ENCODE assay signal across 14 mouse cellular contexts in the genomic region with DNA sequence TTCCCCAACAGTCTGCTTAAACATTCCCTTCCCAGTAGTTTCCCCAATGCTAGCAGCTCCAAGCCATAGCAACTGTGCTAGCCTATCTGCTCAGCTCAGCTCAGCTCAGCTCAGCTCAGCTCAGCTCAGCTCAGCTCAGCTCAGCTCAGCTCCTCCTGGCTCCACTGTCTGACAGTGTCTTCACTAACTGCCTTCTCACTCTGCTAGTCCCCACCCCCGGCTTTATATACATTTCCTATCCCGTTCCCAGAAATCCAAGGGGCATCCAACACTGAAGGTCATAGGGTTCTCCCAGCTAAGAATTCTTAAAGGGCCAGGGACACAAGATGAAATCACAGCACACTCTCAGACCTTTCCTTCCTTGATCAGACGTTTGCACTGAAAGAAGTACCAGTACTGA. TPM values are rescaled to one million over a fixed set of nuclear protein-coding genes. Genes with fewer than 3 reads are reported as not detected.
DNase-seq lines count a peak whose midpoint lies in the region; TF ChIP-seq lines count a peak whose summit lies in the region.
"Had no signal": no experiment of that assay in that cellular context is flagged by ENCODE, and none has a peak within 500 bp of the region (broad histone marks: within the 10 kb centered on the region; RNA-seq: fewer than 3 reads in every experiment).

No protein-coding gene starts in this region.

- TF ChIP-seq POLR2A in cortical plate, adult 2 months (IDR thresholded peaks at IDR 0.05; ENCODE audit: extremely low read depth, insufficient read depth, low read length) = 0 out of 2 replicates have a peak, but pooled peaks have one; percentile 45

- H3K27ac ChIP-seq in cortical plate, adult 2 months (ENCODE audit: insufficient read depth, low read length) = no peak overlapping the region
- H3K27ac ChIP-seq: hindbrain, embryonic 12.5 days; limb, embryonic 13.5 days had no signal

- H3K4me3 ChIP-seq in cortical plate, adult 2 months (ENCODE audit: insufficient read depth, low read length) = peak overlapping the region; percentile 16; the same call in 1 of the 2 replicates
- H3K4me3 ChIP-seq: erythroblast, embryonic 14.5 days; hindbrain, embryonic 12.5 days; limb, embryonic 13.5 days had no signal

- TF ChIP-seq CTCF in cortical plate, adult 2 months (IDR thresholded peaks at IDR 0.05; ENCODE audit: extremely low read depth, insufficient read depth, low read length) = no peak

- peaks cover 6% of the 10 kb centered on the region for H3K4me1 ChIP-seq in cortical plate, adult 2 months (ENCODE audit: control insufficient read depth, insufficient read depth, low read length)

- DNase-seq in adrenal gland, postnatal 25 days = peak; percentile 20
- DNase-seq in adrenal gland, adult 2 months = no peak
- DNase-seq in kidney, adult 11 months = peak; percentile 16
- no peak for DNase-seq in kidney, postnatal 10 days
- DNase-seq in kidney, postnatal 36 days = peak; percentile 24 to 26
- no peak for DNase-seq in thymus, postnatal 0 days (ENCODE audit: low spot score)
- no peak for DNase-seq in thymus, postnatal 4 days
- DNase-seq: cerebellum, adult 9-11 months; lung, postnatal 4 days; right cerebral cortex, postnatal 4 days had no signal

RNA-seq across cellular contexts. Expression of a gene that starts 2.2 kb away (rescaled TPM):
- total RNA-seq in adrenal gland, postnatal 25 days (2021) = 35.1 and 38.5 TPM in 2 replicates
- total RNA-seq in adrenal gland, adult 2 months (2021) = 10 to 100 TPM; 24.4 to 25.8 TPM
- 18.9 and 23.8 TPM in 2 replicates for polyA plus RNA-seq in adrenal gland, adult 2 months (2012; rRNA removed)
- 16.4 and 18.5 TPM in 2 replicates for polyA plus RNA-seq in cortical plate, adult 2 months (2012; rRNA removed)
- polyA plus RNA-seq in thymus, postnatal 0 days (2015; fragmentation: Nextera tagmentation; extraction: Ambion mirVana) = 12.4 and 12.8 TPM in 2 replicates

RNA-seq across cellular contexts. Expression of a gene that starts 2.3 kb away (rescaled TPM):
- 22.9 and 23.2 TPM in 2 replicates for total RNA-seq in adrenal gland, postnatal 25 days (2021)
- 10 to 100 TPM; 19.8 to 20.1 TPM for total RNA-seq in adrenal gland, adult 2 months (2021)
- polyA plus RNA-seq in adrenal gland, adult 2 months (2012; rRNA removed) = 15.2 and 16.8 TPM in 2 replicates
- polyA plus RNA-seq in cortical plate, adult 2 months (2012; rRNA removed) = 39.1 and 43.0 TPM in 2 replicates
- 56.4 and 58.2 TPM in 2 replicates for polyA plus RNA-seq in thymus, postnatal 0 days (2015; fragmentation: Nextera tagmentation; extraction: Ambion mirVana)

RNA-seq across cellular contexts. Expression of a gene that starts 24.5 kb away (rescaled TPM):
- total RNA-seq in adrenal gland, postnatal 25 days (2021) = 113 and 115 TPM in 2 replicates
- total RNA-seq in adrenal gland, adult 2 months (2021) = 100 to 1,000 TPM; 103 to 113 TPM
- polyA plus RNA-seq in adrenal gland, adult 2 months (2012; rRNA removed) = 26.2 and 27.3 TPM in 2 replicates
- 104 and 105 TPM in 2 replicates for polyA plus RNA-seq in cortical plate, adult 2 months (2012; rRNA removed)
- polyA plus RNA-seq in thymus, postnatal 0 days (2015; fragmentation: Nextera tagmentation; extraction: Ambion mirVana) = 275 and 289 TPM in 2 replicates

RNA-seq across cellular contexts. Expression of a gene that starts 24.7 kb away (rescaled TPM):
- total RNA-seq in adrenal gland, postnatal 25 days (2021) = 91.0 and 131 TPM in 2 replicates
- total RNA-seq in adrenal gland, adult 2 months (2021) = 10 to 100 TPM; 86.5 to 87.6 TPM
- polyA plus RNA-seq in adrenal gland, adult 2 months (2012; rRNA removed) = 29.6 and 33.6 TPM in 2 replicates
- 74.2 and 92.2 TPM in 2 replicates for polyA plus RNA-seq in cortical plate, adult 2 months (2012; rRNA removed)
- polyA plus RNA-seq in thymus, postnatal 0 days (2015; fragmentation: Nextera tagmentation; extraction: Ambion mirVana) = 66.2 and 73.5 TPM in 2 replicates

RNA-seq across cellular contexts. Expression of a gene that starts 27.2 kb away (rescaled TPM):
- 437 and 448 TPM in 2 replicates for total RNA-seq in adrenal gland, postnatal 25 days (2021)
- total RNA-seq in adrenal gland, adult 2 months (2021) = 100 to 1,000 TPM; 500 to 593 TPM
- 43.5 and 53.7 TPM in 2 replicates for polyA plus RNA-seq in adrenal gland, adult 2 months (2012; rRNA removed)
- 380 and 392 TPM in 2 replicates for polyA plus RNA-seq in cortical plate, adult 2 months (2012; rRNA removed)
- 651 and 696 TPM in 2 replicates for polyA plus RNA-seq in thymus, postnatal 0 days (2015; fragmentation: Nextera tagmentation; extraction: Ambion mirVana)

Comparison
In these comparisons a context has a peak if more than half of its experiments do, and no peak if none do; other contexts are left out.
1. DNase-seq: peak in adrenal gland, postnatal 25 days (single experiment), kidney, adult 11 months (single experiment) and kidney, postnatal 36 days (2 of 2); none in adrenal gland, adult 2 months (single experiment), kidney, postnatal 10 days (single experiment), thymus, postnatal 0 days (single experiment) and thymus, postnatal 4 days (single experiment).